Mouse (Mus musculus): ENCODE data around the gene Tst. TPM values are rescaled to one million over a fixed set of nuclear protein-coding genes. Genes with fewer than 3 reads are reported as not detected.

Gene Tst
- total RNA-seq, 2 experiments from 2014 or later, result 11.2 to 13.7 TPM

DNA sequence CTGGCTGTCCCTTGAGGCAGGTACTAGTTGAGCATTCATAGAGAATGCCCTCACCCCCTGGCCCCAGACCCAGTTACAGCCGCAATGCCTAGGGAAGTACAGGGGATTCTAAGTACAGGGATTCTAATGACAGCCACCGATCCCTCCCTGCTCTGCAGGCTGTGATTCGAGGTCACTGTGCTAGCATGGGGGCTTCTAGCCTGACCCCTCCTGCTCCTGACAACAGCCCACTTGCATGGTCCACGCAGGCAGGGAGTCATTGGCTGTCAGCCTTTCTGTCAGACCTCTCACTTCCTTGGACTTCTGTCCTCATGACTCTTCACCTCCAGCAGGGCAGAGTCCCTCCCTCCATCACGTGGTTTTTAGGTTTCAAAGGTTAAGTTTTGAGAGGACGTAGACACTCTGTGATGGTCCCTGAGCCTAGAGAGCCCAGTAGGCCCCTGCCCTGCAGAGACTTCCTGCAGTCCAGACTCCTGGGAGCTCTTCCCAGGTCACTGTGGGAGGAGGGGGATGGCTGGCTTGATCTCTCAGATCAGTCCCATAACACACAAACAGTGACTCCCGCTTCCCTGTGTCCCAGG, 25.9 kb upstream of the Tst start:
- no peak for DNase-seq
- intact Hi-C loops (cut with DNase I), result loop anchor here (5.0 kb wide), 1 partner anchor 174 kb away; no protein-coding TSS in a partner anchor

GRCm38 (mm10) chr15:78430874-78431273, 25.2 kb upstream of the Tst start:
- no peak for DNase-seq
- intact Hi-C loops (cut with DNase I), result loop anchor here (5.0 kb wide), 1 partner anchor 174 kb away; no protein-coding TSS in a partner anchor

- DNase-seq, result no peak
- intact Hi-C loops (cut with DNase I), result loop anchor here (5.0 kb wide), 1 partner anchor 173 kb away; no protein-coding TSS in a partner anchor
Measured at GRCm38 (mm10) chr15:78429871-78430622, 24.3 kb upstream of the Tst start.

DNA sequence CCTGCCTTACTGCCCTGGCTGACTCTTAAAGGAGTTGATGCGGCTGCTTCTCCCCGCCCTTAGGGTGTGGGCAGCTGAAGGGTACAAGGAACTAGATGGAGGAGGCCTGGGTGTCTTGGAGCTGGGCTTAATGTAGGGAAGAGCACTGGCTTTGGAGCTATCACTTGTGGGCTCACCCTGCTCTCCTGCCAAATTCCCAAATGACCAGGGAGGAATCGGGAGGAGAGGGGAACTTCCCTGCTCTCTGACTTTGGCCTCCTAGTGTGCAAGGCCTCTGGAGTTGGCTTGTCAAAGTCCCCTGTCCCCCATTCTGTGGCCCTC, 23.4 kb upstream of the Tst start:
- intact Hi-C loops (cut with DNase I), result no loop called here
- DNase-seq, result no peak

DNA sequence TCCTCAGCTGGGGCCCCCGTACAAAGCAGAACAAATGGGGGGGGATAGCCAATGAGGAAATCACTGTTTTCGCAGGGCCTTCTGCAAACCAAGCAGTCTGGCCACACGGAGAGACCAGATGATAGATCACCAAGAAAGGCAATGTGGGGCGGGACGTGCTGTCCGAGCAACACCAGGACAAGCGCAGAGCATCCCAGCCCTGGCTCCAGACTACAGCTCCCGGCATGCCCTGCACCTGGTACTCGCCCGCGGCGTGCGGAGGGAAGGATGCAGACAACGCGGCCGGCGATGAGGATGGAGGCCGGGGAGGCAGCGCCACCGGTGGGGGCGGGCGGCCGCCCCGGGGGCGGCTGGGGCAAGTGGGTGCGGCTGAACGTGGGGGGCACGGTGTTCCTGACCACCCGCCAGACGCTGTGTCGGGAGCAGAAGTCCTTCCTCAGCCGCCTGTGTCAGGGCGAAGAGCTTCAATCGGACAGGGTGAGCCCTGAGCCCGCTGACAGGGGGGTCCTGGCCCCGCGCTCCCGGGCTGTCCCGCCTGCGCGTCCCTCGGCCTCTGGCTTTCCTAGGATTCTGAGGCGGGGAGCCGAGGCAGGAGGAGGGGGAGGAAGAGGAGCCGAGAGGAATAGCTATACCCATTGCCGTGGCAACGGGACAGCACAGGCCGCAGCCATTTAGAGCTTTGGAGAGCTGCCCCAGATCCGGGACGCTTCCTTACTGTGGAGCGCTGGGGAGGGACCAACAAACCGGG, 22.9 kb upstream of the Tst start, which contains the start of gene Kctd17:
TSS of gene Kctd17 (plus strand) at position 174 of the 748 bp plus-strand sequence.
- peak; percentile 80 for DNase-seq
- intact Hi-C loops (cut with DNase I), result no loop called here

GRCm38 (mm10) chr15:78425230-78425629, 19.5 kb upstream of the Tst start:
- intact Hi-C loops (cut with DNase I), result no loop called here
- no peak for DNase-seq

DNA sequence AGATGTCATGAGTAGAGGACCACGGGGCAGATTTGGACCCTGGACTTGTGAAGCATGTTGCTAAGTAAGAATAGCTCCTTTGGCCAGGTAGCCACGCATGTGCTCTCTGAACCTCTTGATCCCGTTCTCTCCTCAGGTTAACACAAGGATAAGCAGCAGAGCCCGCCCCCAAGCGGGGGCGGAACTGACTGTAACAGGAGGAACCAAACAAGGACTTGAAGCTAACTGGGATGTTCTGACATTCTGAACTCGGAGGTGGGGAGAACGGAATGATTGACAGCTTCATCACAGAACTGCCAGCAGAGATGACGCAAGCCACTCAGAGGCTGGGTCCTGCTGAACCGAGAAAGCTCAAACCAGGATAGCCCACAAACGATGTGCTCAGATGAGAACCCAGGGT, 18.8 kb upstream of the Tst start:
- intact Hi-C loops (cut with DNase I), result loop anchor here (5.0 kb wide), 1 partner anchor 242 kb away; no protein-coding TSS in a partner anchor
- DNase-seq, result no peak

DNA sequence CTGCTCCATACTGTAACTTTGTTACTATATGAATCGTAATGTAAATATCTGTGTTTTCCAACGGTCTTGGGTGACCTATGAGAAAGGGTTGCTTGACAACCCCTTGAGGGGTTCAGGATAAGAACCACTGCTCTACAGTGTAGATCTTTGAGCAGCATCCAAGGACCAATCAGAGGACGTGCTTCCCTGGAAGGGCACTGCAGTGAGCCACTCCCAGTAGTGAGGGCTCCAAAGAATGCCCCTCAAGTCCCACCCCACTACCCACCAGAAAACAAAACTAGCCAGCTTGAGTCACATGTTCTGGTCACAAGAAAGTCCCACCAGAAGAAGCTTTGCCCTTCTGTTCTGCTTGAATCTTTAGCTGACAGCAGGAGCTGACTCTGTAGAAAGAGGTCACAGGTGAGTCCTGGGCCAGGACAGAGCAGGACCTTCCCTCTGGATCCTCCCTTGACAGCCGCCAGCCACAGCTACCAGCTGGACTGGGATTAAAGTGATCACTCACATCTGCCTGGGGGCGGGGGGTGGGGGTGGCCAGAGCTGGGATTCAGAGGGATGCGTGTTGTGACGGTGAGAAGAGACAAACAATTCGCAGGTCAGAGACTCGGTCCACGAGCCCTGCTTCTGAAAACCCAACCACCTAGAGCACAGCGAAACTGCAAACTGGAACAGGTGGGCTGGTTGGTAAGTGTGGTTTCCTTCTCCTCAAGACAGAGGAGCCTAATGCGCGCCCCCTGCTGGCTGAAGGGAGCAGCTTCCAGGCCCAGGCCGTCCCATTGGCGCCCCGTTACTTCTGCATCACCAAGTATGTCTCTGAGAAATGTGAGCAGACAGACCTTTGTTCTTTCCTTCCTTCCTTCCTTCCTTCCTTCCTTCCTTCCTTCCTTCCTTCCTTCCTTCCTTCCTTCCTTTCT, 16.6 kb upstream of the Tst start:
- peak; percentile 85 to 89 for DNase-seq
- intact Hi-C loops (cut with DNase I), result loop anchor here (1.0 to 5.0 kb wide), 2 partner anchors 67 to 240 kb away; no protein-coding TSS in a partner anchor

- intact Hi-C loops (cut with DNase I), result loop anchor here (5.0 kb wide), 1 partner anchor 238 kb away; no protein-coding TSS in a partner anchor
- DNase-seq, result no peak
Measured at GRCm38 (mm10) chr15:78420395-78420794, 14.7 kb upstream of the Tst start.

GRCm38 (mm10) chr15:78416937-78417336, 11.2 kb upstream of the Tst start:
- no peak for DNase-seq
- intact Hi-C loops (cut with DNase I), result no loop called here

- intact Hi-C loops (cut with DNase I), result no loop called here
- no peak for DNase-seq
Measured at GRCm38 (mm10) chr15:78414157-78414556, 8.4 kb upstream of the Tst start.

- DNase-seq, result no peak
Measured at GRCm38 (mm10) chr15:78413719-78414117, 8.0 kb upstream of the Tst start.

DNA sequence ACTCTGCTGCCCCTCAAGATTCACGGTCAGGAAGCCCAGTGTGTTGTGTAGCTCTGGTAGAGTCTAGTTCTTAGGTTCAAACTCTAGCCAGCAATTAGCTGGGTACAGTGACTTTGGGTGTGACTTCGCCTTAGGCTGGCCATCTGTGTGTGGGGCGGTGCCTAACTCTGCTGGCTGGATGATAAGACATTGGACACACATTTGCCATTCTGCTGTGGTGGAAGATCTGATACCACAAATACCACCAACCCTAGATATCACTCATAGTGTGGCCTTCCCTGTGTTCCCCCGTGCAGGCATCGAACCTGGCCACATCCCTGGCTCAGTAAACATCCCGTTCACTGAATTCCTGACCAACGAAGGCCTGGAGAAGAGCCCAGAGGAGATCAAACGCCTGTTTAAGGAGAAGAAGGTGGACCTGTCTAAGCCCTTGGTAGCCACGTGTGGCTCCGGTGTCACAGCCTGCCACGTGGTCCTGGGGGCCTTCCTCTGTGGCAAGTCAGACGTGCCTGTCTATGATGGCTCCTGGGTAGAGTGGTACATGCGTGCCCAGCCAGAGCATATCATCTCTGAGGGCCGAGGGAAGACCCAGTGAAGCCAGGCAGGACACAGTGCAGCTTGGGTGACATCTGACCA, 7.5 kb upstream of the Tst start:
- DNase-seq, result no peak
- intact Hi-C loops (cut with DNase I), result no loop called here

More at GRCm38 (mm10) chr15:78413719-78414117, 8.0 kb upstream of the Tst start:
- intact Hi-C loops (cut with DNase I), result no loop called here

DNA sequence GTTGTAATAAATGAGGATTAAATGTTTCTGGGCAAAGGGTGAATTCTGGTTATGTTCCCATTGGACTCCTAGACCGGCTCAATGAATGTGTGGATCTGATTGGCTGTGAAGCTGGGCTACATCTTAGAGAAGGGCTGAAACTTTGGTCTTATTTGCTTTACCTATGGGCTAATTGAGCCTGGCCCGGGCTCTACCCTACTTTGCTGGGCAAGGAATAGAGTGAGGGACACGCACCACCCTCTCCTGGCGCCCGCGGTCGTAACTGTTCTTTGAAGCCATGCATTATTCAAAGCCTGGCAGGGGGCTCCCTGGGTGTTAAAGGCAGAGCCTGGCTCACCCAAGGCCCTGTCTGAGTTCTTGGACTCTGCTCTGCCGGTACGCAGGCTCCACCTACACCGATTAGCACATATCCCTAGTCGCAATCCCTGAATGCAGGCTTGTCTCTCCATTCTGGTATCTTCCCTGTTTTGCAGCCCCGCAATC, 3.9 kb upstream of the Tst start:
- intact Hi-C loops (cut with DNase I), result no loop called here
- no peak for DNase-seq

GRCm38 (mm10) chr15:78406293-78406934, 707 bp upstream of the Tst start, which contains the start of gene Mpst:
Mpst (plus strand) TSS chr15:78406416.
- intact Hi-C loops (cut with DNase I), result loop anchor here (2.0 kb wide), 1 partner anchor 20 kb away; no protein-coding TSS in a partner anchor
- peak; percentile 89 to 91 for DNase-seq

- intact Hi-C loops (cut with DNase I), result no loop called here
- DNase-seq, result no peak
Measured at GRCm38 (mm10) chr15:78405098-78405497, 609 bp downstream of the Tst start.

GRCm38 (mm10) chr15:78403896-78404295, 1.8 kb downstream of the Tst start:
- intact Hi-C loops (cut with DNase I), result no loop called here
- peak; percentile 47 to 66 for DNase-seq

GRCm38 (mm10) chr15:78403301-78403741, 2.4 kb downstream of the Tst start:
- no peak for DNase-seq
- intact Hi-C loops (cut with DNase I), result no loop called here

DNA sequence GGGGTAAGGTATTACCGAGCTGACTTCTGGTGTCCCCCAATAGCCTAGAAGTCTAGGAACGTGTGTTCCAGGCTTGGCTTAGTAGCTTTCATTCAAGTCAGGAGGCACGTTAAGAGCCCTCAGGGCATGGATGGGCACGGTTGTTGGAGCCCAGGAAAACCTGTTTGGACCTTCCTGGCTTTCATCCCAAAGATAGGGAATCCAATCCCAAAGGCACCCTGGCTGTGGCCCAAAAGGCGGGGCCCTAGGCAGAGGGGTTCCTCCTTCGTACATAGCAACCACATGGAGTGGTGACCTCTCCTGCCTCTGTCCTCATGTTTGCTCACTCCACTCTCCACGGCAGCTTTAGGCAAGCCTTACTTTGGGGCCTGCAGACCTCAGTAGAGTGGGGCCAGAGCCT, 3.3 kb downstream of the Tst start:
- intact Hi-C loops (cut with DNase I), result no loop called here
- DNase-seq, result peak; percentile 24 to 42
